Mouse (Mus musculus): ENCODE data around the gene Rpl29. TPM values are rescaled to one million over a fixed set of nuclear protein-coding genes. Genes with fewer than 3 reads are reported as not detected.
A peak's percentile ranks its signal among the peaks of the same experiment; 100 is the strongest.

The Rpl29 gene
- polyA plus RNA-seq, 1 experiment from 2014 or later = 729 TPM

- Histone ChIP-seq H3K4me3 (no peak overlapping the region), H3K36me3 (no peaks in the 10 kb centered on the region), H3K27me3 (no peaks in the 10 kb centered on the region), H3K4me1 (replicated peaks) (peaks cover 5% of the 10 kb centered on the region; the same call in 1 of the 2 replicates), H3K9ac (no peak overlapping the region), H3K4me2 (no peak overlapping the region), H3K9me3 (no peaks in the 10 kb centered on the region), H3K27ac (replicated peaks) (no peak overlapping the region)
- no peak for ATAC-seq (ENCODE audit: low read depth)
- 52% methylated on average over 6 of the region's 6 CpGs for WGBS
These were observed 24.0 kb upstream of the Rpl29 start for GRCm38 (mm10) chr9:106405275-106405674.

- Histone ChIP-seq H3K4me2 (no peak overlapping the region), H3K9me3 (no peaks in the 10 kb centered on the region), H3K36me3 (no peaks in the 10 kb centered on the region), H3K9ac (no peak overlapping the region), H3K4me1 (replicated peaks) (peaks cover 5% of the 10 kb centered on the region; the same call in 1 of the 2 replicates), H3K27me3 (no peaks in the 10 kb centered on the region), H3K4me3 (no peak overlapping the region), H3K27ac (replicated peaks) (no peak overlapping the region)
- 63% methylated on average over 8 of the region's 8 CpGs for WGBS
- ATAC-seq (ENCODE audit: low read depth) = no peak
These were observed 22.7 kb upstream of the Rpl29 start for GRCm38 (mm10) chr9:106406443-106407078.

- Histone ChIP-seq H3K9me3 (no peaks in the 10 kb centered on the region), H3K27me3 (no peaks in the 10 kb centered on the region), H3K4me1 (replicated peaks) (peaks cover 5% of the 10 kb centered on the region; the same call in 1 of the 2 replicates), H3K9ac (no peak overlapping the region), H3K36me3 (no peaks in the 10 kb centered on the region), H3K4me2 (no peak overlapping the region), H3K4me3 (no peak overlapping the region), H3K27ac (replicated peaks) (no peak overlapping the region)
- WGBS = 94% methylated on average over 4 of the region's 4 CpGs
- no peak for ATAC-seq (ENCODE audit: low read depth)
These were observed 20.2 kb upstream of the Rpl29 start for GRCm38 (mm10) chr9:106409096-106409495.

- H3K4me2 ChIP-seq = no peak overlapping the region
- H3K27me3 ChIP-seq = no peaks in the 10 kb centered on the region
- H3K4me1 ChIP-seq (replicated peaks) = peaks cover 5% of the 10 kb centered on the region; the same call in 1 of the 2 replicates
- no peaks in the 10 kb centered on the region for H3K36me3 ChIP-seq
- no peak overlapping the region for H3K4me3 ChIP-seq
- H3K27ac ChIP-seq (replicated peaks) = no peak overlapping the region
- H3K9me3 ChIP-seq = no peaks in the 10 kb centered on the region
- no peak for ATAC-seq (ENCODE audit: low read depth)
- no peak overlapping the region for H3K9ac ChIP-seq
- 43% methylated on average over 2 of the region's 2 CpGs for WGBS
These were observed 19.1 kb upstream of the Rpl29 start for GRCm38 (mm10) chr9:106410086-106410650.

- Histone ChIP-seq H3K4me3 (no peak overlapping the region), H3K4me2 (no peak overlapping the region), H3K27me3 (no peaks in the 10 kb centered on the region), H3K9me3 (no peaks in the 10 kb centered on the region), H3K9ac (no peak overlapping the region), H3K27ac (replicated peaks) (no peak overlapping the region), H3K36me3 (no peaks in the 10 kb centered on the region), H3K4me1 (replicated peaks) (peaks cover 4% of the 10 kb centered on the region; the same call in 1 of the 2 replicates)
- 77% methylated on average over 9 of the region's 9 CpGs for WGBS
- no peak for ATAC-seq (ENCODE audit: low read depth)
These were observed 18.1 kb upstream of the Rpl29 start for GRCm38 (mm10) chr9:106411091-106411594.

GRCm38 (mm10) chr9:106411729-106412128, 17.5 kb upstream of the Rpl29 start:
- H3K4me3 ChIP-seq = no peak overlapping the region
- 77% methylated on average over 6 of the region's 6 CpGs for WGBS
- H3K9me3 ChIP-seq = no peaks in the 10 kb centered on the region
- no peak overlapping the region for H3K9ac ChIP-seq
- no peak overlapping the region for H3K27ac ChIP-seq (replicated peaks)
- no peaks in the 10 kb centered on the region for H3K4me1 ChIP-seq (replicated peaks)
- H3K36me3 ChIP-seq = no peaks in the 10 kb centered on the region
- H3K27me3 ChIP-seq = no peaks in the 10 kb centered on the region
- H3K4me2 ChIP-seq = no peak overlapping the region
- no peak for ATAC-seq (ENCODE audit: low read depth)

- Histone ChIP-seq H3K27me3 (no peaks in the 10 kb centered on the region; the same call in 1 of the 2 replicates), H3K4me3 (no peak overlapping the region), H3K36me3 (no peaks in the 10 kb centered on the region), H3K9ac (no peak overlapping the region), H3K9me3 (no peaks in the 10 kb centered on the region), H3K4me1 (replicated peaks) (no peaks in the 10 kb centered on the region), H3K27ac (replicated peaks) (no peak overlapping the region), H3K4me2 (no peak overlapping the region)
- ATAC-seq (ENCODE audit: low read depth) = no peak
- WGBS = 75% methylated on average over 3 of the region's 3 CpGs
These were observed 17.0 kb upstream of the Rpl29 start for GRCm38 (mm10) chr9:106412210-106412609.

GRCm38 (mm10) chr9:106413606-106414005, 15.6 kb upstream of the Rpl29 start:
- no peaks in the 10 kb centered on the region; the same call in 1 of the 2 replicates for H3K27me3 ChIP-seq
- no peak overlapping the region for H3K9ac ChIP-seq
- no peak for ATAC-seq (ENCODE audit: low read depth)
- H3K4me3 ChIP-seq = no peak overlapping the region
- WGBS = 84% methylated on average over 5 of the region's 5 CpGs
- H3K36me3 ChIP-seq = no peaks in the 10 kb centered on the region
- H3K4me2 ChIP-seq = no peak overlapping the region
- H3K27ac ChIP-seq (replicated peaks) = no peak overlapping the region
- no peaks in the 10 kb centered on the region for H3K9me3 ChIP-seq
- peaks cover 13% of the 10 kb centered on the region for H3K4me1 ChIP-seq (replicated peaks)

- Histone ChIP-seq H3K9ac (no peak overlapping the region), H3K27ac (replicated peaks) (no peak overlapping the region), H3K9me3 (no peaks in the 10 kb centered on the region), H3K4me3 (no peak overlapping the region), H3K4me2 (no peak overlapping the region), H3K4me1 (replicated peaks) (peaks cover 30% of the 10 kb centered on the region), H3K27me3 (peaks cover 4% of the 10 kb centered on the region; the same call in 1 of the 2 replicates), H3K36me3 (no peaks in the 10 kb centered on the region)
- ATAC-seq (ENCODE audit: low read depth) = no peak
- WGBS = 90% methylated on average over 6 of the region's 6 CpGs
These were observed 12.4 kb upstream of the Rpl29 start for GRCm38 (mm10) chr9:106416826-106417225.

- ATAC-seq (ENCODE audit: low read depth) = peak; percentile 63
- peaks cover 34% of the 10 kb centered on the region for H3K4me1 ChIP-seq (replicated peaks)
- peak overlapping the region; percentile 31 for H3K4me3 ChIP-seq
- no peaks in the 10 kb centered on the region for H3K36me3 ChIP-seq
- H3K27ac ChIP-seq (replicated peaks) = no peak overlapping the region
- no peaks in the 10 kb centered on the region for H3K9me3 ChIP-seq
- WGBS = 19% methylated on average over 29 of the region's 29 CpGs
- H3K27me3 ChIP-seq = peaks cover 4% of the 10 kb centered on the region; the same call in 1 of the 2 replicates
- peak overlapping the region; percentile 62 for H3K4me2 ChIP-seq
- peak overlapping the region; percentile 62 for H3K9ac ChIP-seq
These were observed 11.2 kb upstream of the Rpl29 start for GRCm38 (mm10) chr9:106417841-106418625.

GRCm38 (mm10) chr9:106420608-106421007, 8.6 kb upstream of the Rpl29 start:
- H3K27ac ChIP-seq (replicated peaks) = no peak overlapping the region
- no peak; the same call in 1 of the 2 replicates for ATAC-seq (ENCODE audit: low read depth)
- 0% methylated on average over 2 of the region's 2 CpGs for WGBS
- peaks cover 34% of the 10 kb centered on the region for H3K4me1 ChIP-seq (replicated peaks)
- no peak overlapping the region for H3K4me3 ChIP-seq
- H3K27me3 ChIP-seq = peaks cover 4% of the 10 kb centered on the region; the same call in 1 of the 2 replicates
- peak overlapping the region; percentile 22 for H3K4me2 ChIP-seq
- H3K9me3 ChIP-seq = no peaks in the 10 kb centered on the region
- no peaks in the 10 kb centered on the region for H3K36me3 ChIP-seq
- H3K9ac ChIP-seq = peak overlapping the region; percentile 47

Data from neural tube, embryonic 13.5 days (tissue).